Mouse (Mus musculus): ENCODE measurements around the gene Pdk3. TPM values are rescaled to one million over a fixed set of nuclear protein-coding genes. Genes with fewer than 3 reads are reported as not detected.

Pdk3 gene
- polyA plus RNA-seq, 1 experiment: 26.9 TPM

Other genes with a start within 250 kb of the Pdk3 start
- gene Pola1, start 200.0 kb downstream of the Pdk3 start, polyA plus RNA-seq (2012; rRNA removed): 2.0 and 3.3 TPM in 2 replicates
- 0.48 and 0.60 TPM in 2 replicates for gene Pcyt1b, start 177.3 kb downstream of the Pdk3 start, polyA plus RNA-seq (2012; rRNA removed)
- not detected in 2 replicates for gene AU015836, start 136.5 kb upstream of the Pdk3 start, polyA plus RNA-seq (2012; rRNA removed)

Data from urinary bladder, adult 2 months (tissue).